Mouse (Mus musculus): Measurements from ENCODE around the gene Akap13. TPM values are rescaled to one million over a fixed set of nuclear protein-coding genes. Genes with fewer than 3 reads are reported as not detected.

The Akap13 gene
- total and polyA plus RNA-seq, 3 experiments, result 11.4 to 32.5 (median 27.7) TPM

- Histone ChIP-seq H3K4me2 (ENCODE audit: insufficient read depth, low read depth, poor library complexity, severe bottlenecking) (no peak overlapping the region), H3K36me3 (replicated peaks in 1 of 2; ENCODE audit: control insufficient read depth in 1 of 2, insufficient read depth in 1 of 2, low read length in 1 of 2) (peaks cover 0 to 2% of the 10 kb centered on the region in 2 experiments), H3K4me1 (ENCODE audit: control insufficient read depth in 1 of 2, insufficient read depth in 2 of 2) (peaks cover 15 to 44% of the 10 kb centered on the region in 2 experiments; a peak in 3 of 4 replicates), H3K27me3 (replicated peaks) (no peaks in the 10 kb centered on the region), H3K9me3 (replicated peaks; ENCODE audit: low read length) (no peaks in the 10 kb centered on the region), H3K9ac (ENCODE audit: insufficient read depth, low read depth) (no peak overlapping the region), H3K4me3 (replicated peaks in 1 of 3; ENCODE audit: low read depth in 2 of 3, low read length in 2 of 3, poor library complexity in 1 of 3) (no peak overlapping the region), H3K27ac (ENCODE audit: insufficient read depth, low read depth) (no peak overlapping the region), H3K79me2 (replicated peaks; ENCODE audit: control insufficient read depth, extremely low read depth, insufficient read depth, poor library complexity, severe bottlenecking) (peaks cover 7% of the 10 kb centered on the region)
- dilution Hi-C loops (cut with MboI; ENCODE audit: extremely low pct_ligation_motif_present, extremely low pct_unique_long_range_greater_than_20kb, low sequenced_read_pairs) (no loop called here), in situ Hi-C loops (cut with MboI; ENCODE audit: low pct_ligation_motif_present, low pct_unique_long_range_greater_than_20kb, low sequenced_read_pairs) (no loop called here)
- DNase-seq (ENCODE audit: extremely low read depth), result no peak
- TF ChIP-seq SMC3 (IDR thresholded peaks at IDR 0.05; ENCODE audit: low read depth, low read length) (no peak), MAFK (IDR thresholded peaks at IDR 0.05; ENCODE audit: insufficient replicate concordance, low read length) (no peak), POLR2A (IDR thresholded peaks at IDR 0.05; ENCODE audit: low read depth, low read length) (no peak), CHD2 (IDR thresholded peaks at IDR 0.05; ENCODE audit: low read length) (no peak), IRF4 (IDR thresholded peaks at IDR 0.05; ENCODE audit: low read depth, low read length) (no peak), E2F4 (IDR thresholded peaks at IDR 0.05; ENCODE audit: insufficient replicate concordance, low read depth, low read length) (no peak), ETS1 (conservative IDR thresholded peaks at IDR 0.05; ENCODE audit: low read depth, low read length) (no peak), KAT2A (IDR thresholded peaks at IDR 0.05; ENCODE audit: insufficient replicate concordance, low read length) (no peak), USF2 (conservative IDR thresholded peaks at IDR 0.05; ENCODE audit: low read depth, low read length) (no peak), NRF1 (IDR thresholded peaks at IDR 0.05; ENCODE audit: low read depth, low read length) (no peak), TBP (conservative IDR thresholded peaks at IDR 0.05; ENCODE audit: low read depth, low read length) (no peak), CHD1 (IDR thresholded peaks at IDR 0.05; ENCODE audit: low read depth, low read length) (no peak), MEF2A (IDR thresholded peaks at IDR 0.05; ENCODE audit: borderline replicate concordance, low read depth, low read length) (no peak), USF1 (IDR thresholded peaks at IDR 0.05; ENCODE audit: low read depth, low read length) (no peak), CTCF (conservative IDR thresholded peaks at IDR 0.05 in 1 of 2, IDR thresholded peaks at IDR 0.05 in 1 of 2; ENCODE audit: low read depth in 2 of 2, low read length in 2 of 2) (no peak)
These were observed 43.9 kb downstream of the Akap13 start for GRCm38 (mm10) chr7:75499271-75499670.

GRCm38 (mm10) chr7:75500164-75500563 lies 44.8 kb downstream of the Akap13 start:
- no peak overlapping the region for H3K4me3 ChIP-seq (replicated peaks in 1 of 3; ENCODE audit: low read depth in 2 of 3, low read length in 2 of 3, poor library complexity in 1 of 3)
- H3K36me3 ChIP-seq (replicated peaks in 1 of 2; ENCODE audit: control insufficient read depth in 1 of 2, insufficient read depth in 1 of 2, low read length in 1 of 2), result peaks cover 0 to 2% of the 10 kb centered on the region in 2 experiments
- H3K9ac ChIP-seq (ENCODE audit: insufficient read depth, low read depth), result no peak overlapping the region
- no peaks in the 10 kb centered on the region for H3K9me3 ChIP-seq (replicated peaks; ENCODE audit: low read length)
- TF ChIP-seq NELFE (IDR thresholded peaks at IDR 0.05; ENCODE audit: low read depth, low read length) (no peak), BHLHE40 (IDR thresholded peaks at IDR 0.05; ENCODE audit: low read depth, low read length) (no peak), USF2 (conservative IDR thresholded peaks at IDR 0.05; ENCODE audit: low read depth, low read length) (no peak), MAZ (IDR thresholded peaks at IDR 0.05; ENCODE audit: low read depth, low read length) (no peak), NRF1 (IDR thresholded peaks at IDR 0.05; ENCODE audit: low read depth, low read length) (no peak), ELF1 (IDR thresholded peaks at IDR 0.05; ENCODE audit: low read depth, low read length) (no peak), MEF2A (IDR thresholded peaks at IDR 0.05; ENCODE audit: borderline replicate concordance, low read depth, low read length) (no peak), UBTF (IDR thresholded peaks at IDR 0.05; ENCODE audit: low read depth, low read length) (no peak), ZC3H11A (IDR thresholded peaks at IDR 0.05; ENCODE audit: low read depth, low read length) (no peak), MAX (IDR thresholded peaks at IDR 0.05; ENCODE audit: low read length) (no peak), EP300 (IDR thresholded peaks at IDR 0.05; ENCODE audit: low read length) (no peak), SMC3 (IDR thresholded peaks at IDR 0.05; ENCODE audit: low read depth, low read length) (no peak), GABPA (IDR thresholded peaks at IDR 0.05; ENCODE audit: insufficient replicate concordance, low read depth, low read length) (no peak), KAT2A (IDR thresholded peaks at IDR 0.05; ENCODE audit: insufficient replicate concordance, low read length) (no peak)
- H3K4me1 ChIP-seq (ENCODE audit: control insufficient read depth in 1 of 2, insufficient read depth in 2 of 2), result peaks cover 15 to 41% of the 10 kb centered on the region in 2 experiments; a peak in 3 of 4 replicates
- H3K79me2 ChIP-seq (replicated peaks; ENCODE audit: control insufficient read depth, extremely low read depth, insufficient read depth, poor library complexity, severe bottlenecking), result peaks cover 4% of the 10 kb centered on the region
- in situ Hi-C loops (cut with MboI; ENCODE audit: low pct_ligation_motif_present, low pct_unique_long_range_greater_than_20kb, low sequenced_read_pairs), result loop anchor here (10.0 kb wide), 1 partner anchor 55 kb away; no protein-coding TSS in a partner anchor
- H3K27me3 ChIP-seq (replicated peaks), result no peaks in the 10 kb centered on the region
- dilution Hi-C loops (cut with MboI; ENCODE audit: extremely low pct_ligation_motif_present, extremely low pct_unique_long_range_greater_than_20kb, low sequenced_read_pairs), result no loop called here
- no peak for DNase-seq (ENCODE audit: extremely low read depth)
- H3K4me2 ChIP-seq (ENCODE audit: insufficient read depth, low read depth, poor library complexity, severe bottlenecking), result peak overlapping the region; percentile 50; the same call in 1 of the 2 replicates
- H3K27ac ChIP-seq (ENCODE audit: insufficient read depth, low read depth), result no peak overlapping the region
